Mouse (Mus musculus): Measurements from ENCODE around the gene Hoxd10. TPM values are rescaled to one million over a fixed set of nuclear protein-coding genes. Genes with fewer than 3 reads are reported as not detected.

Gene Hoxd10
- polyA plus RNA-seq, 1 experiment from 2014 or later: not detected

GRCm38 (mm10) chr2:74655821-74656631, 35.7 kb upstream of the Hoxd10 start:
- H3K9me3 ChIP-seq (ENCODE audit: control insufficient read depth, low read length): no peaks in the 10 kb centered on the region
- peaks cover 7% of the 10 kb centered on the region for H3K4me1 ChIP-seq (replicated peaks; ENCODE audit: control insufficient read depth, insufficient read depth, low read length)
- no peak overlapping the region for H3K9ac ChIP-seq (replicated peaks; ENCODE audit: low read depth, low read length)
- H3K27ac ChIP-seq (ENCODE audit: low read length): no peak overlapping the region
- WGBS: under 1% methylated on average over 67 of the region's 69 CpGs
- peaks cover 55% of the 10 kb centered on the region for H3K27me3 ChIP-seq (replicated peaks; ENCODE audit: control insufficient read depth, insufficient read depth, low read length)
- H3K4me3 ChIP-seq (replicated peaks; ENCODE audit: low read length): peak overlapping the region; percentile 24
- peak overlapping the region; percentile 39 for H3K4me2 ChIP-seq (ENCODE audit: low read length)
- H3K36me3 ChIP-seq (ENCODE audit: control insufficient read depth, insufficient read depth): no peaks in the 10 kb centered on the region
- ATAC-seq: no peak; the same call in 1 of the 2 replicates

- Histone ChIP-seq H3K9me3 (ENCODE audit: control insufficient read depth, low read length) (no peaks in the 10 kb centered on the region), H3K27me3 (replicated peaks; ENCODE audit: control insufficient read depth, insufficient read depth, low read length) (peaks cover 58% of the 10 kb centered on the region), H3K36me3 (ENCODE audit: control insufficient read depth, insufficient read depth) (no peaks in the 10 kb centered on the region), H3K4me3 (replicated peaks; ENCODE audit: low read length) (no peak overlapping the region), H3K27ac (ENCODE audit: low read length) (no peak overlapping the region), H3K9ac (replicated peaks; ENCODE audit: low read depth, low read length) (no peak overlapping the region), H3K4me1 (replicated peaks; ENCODE audit: control insufficient read depth, insufficient read depth, low read length) (peaks cover 7% of the 10 kb centered on the region), H3K4me2 (ENCODE audit: low read length) (no peak overlapping the region)
- no peak for ATAC-seq
- 3% methylated on average over 4 of the region's 4 CpGs for WGBS
These were observed 35.1 kb upstream of the Hoxd10 start for GRCm38 (mm10) chr2:74656632-74657021.

GRCm38 (mm10) chr2:74657251-74658023, 34.3 kb upstream of the Hoxd10 start:
- no peak; the same call in 1 of the 2 replicates for ATAC-seq
- H3K4me1 ChIP-seq (replicated peaks; ENCODE audit: control insufficient read depth, insufficient read depth, low read length): peaks cover 7% of the 10 kb centered on the region
- H3K4me2 ChIP-seq (ENCODE audit: low read length): no peak overlapping the region
- H3K27me3 ChIP-seq (replicated peaks; ENCODE audit: control insufficient read depth, insufficient read depth, low read length): peaks cover 56% of the 10 kb centered on the region
- WGBS: 3% methylated on average over 62 of the region's 62 CpGs
- no peak overlapping the region for H3K4me3 ChIP-seq (replicated peaks; ENCODE audit: low read length)
- no peak overlapping the region for H3K9ac ChIP-seq (replicated peaks; ENCODE audit: low read depth, low read length)
- no peaks in the 10 kb centered on the region for H3K36me3 ChIP-seq (ENCODE audit: control insufficient read depth, insufficient read depth)
- no peak overlapping the region for H3K27ac ChIP-seq (ENCODE audit: low read length)
- H3K9me3 ChIP-seq (ENCODE audit: control insufficient read depth, low read length): no peaks in the 10 kb centered on the region

- no peaks in the 10 kb centered on the region for H3K9me3 ChIP-seq (ENCODE audit: control insufficient read depth, low read length)
- H3K27me3 ChIP-seq (replicated peaks; ENCODE audit: control insufficient read depth, insufficient read depth, low read length): peaks cover 61% of the 10 kb centered on the region
- H3K4me1 ChIP-seq (replicated peaks; ENCODE audit: control insufficient read depth, insufficient read depth, low read length): peaks cover 7% of the 10 kb centered on the region
- no peak for ATAC-seq
- no peak overlapping the region for H3K4me3 ChIP-seq (replicated peaks; ENCODE audit: low read length)
- H3K36me3 ChIP-seq (ENCODE audit: control insufficient read depth, insufficient read depth): no peaks in the 10 kb centered on the region
- H3K27ac ChIP-seq (ENCODE audit: low read length): no peak overlapping the region
- H3K4me2 ChIP-seq (ENCODE audit: low read length): no peak overlapping the region
- WGBS: 2% methylated on average over 15 of the region's 15 CpGs
- no peak overlapping the region for H3K9ac ChIP-seq (replicated peaks; ENCODE audit: low read depth, low read length)
These were observed 33.6 kb upstream of the Hoxd10 start for GRCm38 (mm10) chr2:74658024-74658666.

GRCm38 (mm10) chr2:74658667-74659371, 32.9 kb upstream of the Hoxd10 start:
- Histone ChIP-seq H3K27me3 (replicated peaks; ENCODE audit: control insufficient read depth, insufficient read depth, low read length) (peaks cover 64% of the 10 kb centered on the region), H3K4me1 (replicated peaks; ENCODE audit: control insufficient read depth, insufficient read depth, low read length) (peaks cover 7% of the 10 kb centered on the region), H3K36me3 (ENCODE audit: control insufficient read depth, insufficient read depth) (no peaks in the 10 kb centered on the region), H3K9me3 (ENCODE audit: control insufficient read depth, low read length) (no peaks in the 10 kb centered on the region), H3K27ac (ENCODE audit: low read length) (no peak overlapping the region), H3K9ac (replicated peaks; ENCODE audit: low read depth, low read length) (no peak overlapping the region), H3K4me2 (ENCODE audit: low read length) (no peak overlapping the region), H3K4me3 (replicated peaks; ENCODE audit: low read length) (no peak overlapping the region)
- under 1% methylated on average over 47 of the region's 47 CpGs for WGBS
- ATAC-seq: no peak

GRCm38 (mm10) chr2:74659507-74660005, 32.2 kb upstream of the Hoxd10 start, which contains the start of gene Evx2:
Gene Evx2, minus strand, starts transcription at chr2:74659557.
- no peaks in the 10 kb centered on the region for H3K9me3 ChIP-seq (ENCODE audit: control insufficient read depth, low read length)
- no peak within 1 kb of the TSS for H3K9ac ChIP-seq (replicated peaks; ENCODE audit: low read depth, low read length)
- 2% methylated on average over 28 of the region's 28 CpGs for WGBS
- H3K36me3 ChIP-seq (ENCODE audit: control insufficient read depth, insufficient read depth): no peaks in the 10 kb centered on the region
- ATAC-seq: no peak
- peaks cover 64% of the 10 kb centered on the region for H3K27me3 ChIP-seq (replicated peaks; ENCODE audit: control insufficient read depth, insufficient read depth, low read length)
- H3K4me1 ChIP-seq (replicated peaks; ENCODE audit: control insufficient read depth, insufficient read depth, low read length): peaks cover 7% of the 10 kb centered on the region
- H3K27ac ChIP-seq (ENCODE audit: low read length): no peak within 1 kb of the TSS
- no peak within 1 kb of the TSS for H3K4me3 ChIP-seq (replicated peaks; ENCODE audit: low read length)
- no peak within 1 kb of the TSS for H3K4me2 ChIP-seq (ENCODE audit: low read length)

GRCm38 (mm10) chr2:74660421-74661375, 31.0 kb upstream of the Hoxd10 start:
- Histone ChIP-seq H3K4me1 (replicated peaks; ENCODE audit: control insufficient read depth, insufficient read depth, low read length) (peaks cover 4% of the 10 kb centered on the region), H3K27me3 (replicated peaks; ENCODE audit: control insufficient read depth, insufficient read depth, low read length) (peaks cover 63% of the 10 kb centered on the region), H3K9ac (replicated peaks; ENCODE audit: low read depth, low read length) (no peak overlapping the region), H3K4me2 (ENCODE audit: low read length) (no peak overlapping the region), H3K4me3 (replicated peaks; ENCODE audit: low read length) (no peak overlapping the region), H3K36me3 (ENCODE audit: control insufficient read depth, insufficient read depth) (no peaks in the 10 kb centered on the region), H3K9me3 (ENCODE audit: control insufficient read depth, low read length) (no peaks in the 10 kb centered on the region), H3K27ac (ENCODE audit: low read length) (no peak overlapping the region)
- no peak for ATAC-seq
- 2% methylated on average over 30 of the region's 30 CpGs for WGBS

- Histone ChIP-seq H3K4me1 (replicated peaks; ENCODE audit: control insufficient read depth, insufficient read depth, low read length) (no peaks in the 10 kb centered on the region; the same call in 1 of the 2 replicates), H3K36me3 (ENCODE audit: control insufficient read depth, insufficient read depth) (no peaks in the 10 kb centered on the region), H3K4me3 (replicated peaks; ENCODE audit: low read length) (no peak overlapping the region), H3K4me2 (ENCODE audit: low read length) (no peak overlapping the region), H3K27me3 (replicated peaks; ENCODE audit: control insufficient read depth, insufficient read depth, low read length) (peaks cover 62% of the 10 kb centered on the region), H3K9me3 (ENCODE audit: control insufficient read depth, low read length) (no peaks in the 10 kb centered on the region), H3K9ac (replicated peaks; ENCODE audit: low read depth, low read length) (no peak overlapping the region), H3K27ac (ENCODE audit: low read length) (no peak overlapping the region)
- WGBS: 1% methylated on average over 14 of the region's 14 CpGs
- peak; percentile 57; the same call in 1 of the 2 replicates for ATAC-seq
These were observed 30.0 kb upstream of the Hoxd10 start for GRCm38 (mm10) chr2:74661685-74662084.
